Mouse (Mus musculus): Measurements from ENCODE around the gene Uckl1. TPM values are rescaled to one million over a fixed set of nuclear protein-coding genes. Genes with fewer than 3 reads are reported as not detected.
A peak's percentile ranks its signal among the peaks of the same experiment; 100 is the strongest.

The Uckl1 gene
- polyA plus RNA-seq, 1 experiment from 2014 or later: 33.9 TPM

- no peak overlapping the region for H3K27ac ChIP-seq
- WGBS (ENCODE audit: missing documents): 90% methylated on average over 4 of the region's 4 CpGs
- no peak overlapping the region for H3K4me3 ChIP-seq (ENCODE audit: inconsistent target)
- H3K36me3 ChIP-seq (ENCODE audit: inconsistent target): no peaks in the 10 kb centered on the region
- no peaks in the 10 kb centered on the region for H3K79me2 ChIP-seq (ENCODE audit: inconsistent target)
Measured at GRCm38 (mm10) chr2:181594946-181595696, 10.4 kb upstream of the Uckl1 start.

GRCm38 (mm10) chr2:181593937-181594336 lies 9.2 kb upstream of the Uckl1 start:
- Histone ChIP-seq H3K4me3 (ENCODE audit: inconsistent target) (no peak overlapping the region), H3K27ac (no peak overlapping the region), H3K36me3 (ENCODE audit: inconsistent target) (peaks cover 2% of the 10 kb centered on the region; the same call in 1 of the 2 replicates)

GRCm38 (mm10) chr2:181593042-181593421 lies 8.3 kb upstream of the Uckl1 start:
- WGBS (ENCODE audit: missing documents): 14% methylated on average over 6 of the region's 6 CpGs
- Histone ChIP-seq H3K4me3 (ENCODE audit: inconsistent target) (peak overlapping the region; percentile 35), H3K79me2 (ENCODE audit: inconsistent target) (no peaks in the 10 kb centered on the region), H3K36me3 (ENCODE audit: inconsistent target) (peaks cover 8% of the 10 kb centered on the region; the same call in 1 of the 2 replicates), H3K27ac (no peak overlapping the region)

More at GRCm38 (mm10) chr2:181593937-181594336, 9.2 kb upstream of the Uckl1 start:
- no peaks in the 10 kb centered on the region for H3K79me2 ChIP-seq (ENCODE audit: inconsistent target)

GRCm38 (mm10) chr2:181592231-181593041 lies 7.7 kb upstream of the Uckl1 start, which contains the start of gene Zfp512b:
Gene Zfp512b, minus strand, starts transcription at chr2:181592803.
- 1% methylated on average over 95 of the region's 97 CpGs for WGBS (ENCODE audit: missing documents)
- Histone ChIP-seq H3K4me3 (ENCODE audit: inconsistent target) (peak within 1 kb of the TSS; percentile 45), H3K79me2 (ENCODE audit: inconsistent target) (no peaks in the 10 kb centered on the region), H3K27ac (no peak within 1 kb of the TSS), H3K36me3 (ENCODE audit: inconsistent target) (peaks cover 14% of the 10 kb centered on the region; the same call in 1 of the 2 replicates)

- no peaks in the 10 kb centered on the region for H3K79me2 ChIP-seq (ENCODE audit: inconsistent target)
- 25% methylated on average over 5 of the region's 5 CpGs for WGBS (ENCODE audit: missing documents)
- H3K36me3 ChIP-seq (ENCODE audit: inconsistent target): peaks cover 20% of the 10 kb centered on the region
Measured at GRCm38 (mm10) chr2:181591528-181592085, 6.9 kb upstream of the Uckl1 start, which contains the start of gene Prpf6. Gene Prpf6, plus strand, starts transcription at chr2:181591868.

GRCm38 (mm10) chr2:181590471-181590870 lies 5.8 kb upstream of the Uckl1 start:
- 86% methylated on average over 5 of the region's 5 CpGs for WGBS (ENCODE audit: missing documents)
- Histone ChIP-seq H3K36me3 (ENCODE audit: inconsistent target) (peaks cover 30% of the 10 kb centered on the region), H3K79me2 (ENCODE audit: inconsistent target) (no peaks in the 10 kb centered on the region), H3K4me3 (ENCODE audit: inconsistent target) (no peak overlapping the region), H3K27ac (no peak overlapping the region)

More at GRCm38 (mm10) chr2:181591528-181592085, 6.9 kb upstream of the Uckl1 start, which contains the start of gene Prpf6:
- H3K27ac ChIP-seq: no peak within 1 kb of the TSS
- H3K4me3 ChIP-seq (ENCODE audit: inconsistent target): peak within 1 kb of the TSS; percentile 45

- Histone ChIP-seq H3K36me3 (ENCODE audit: inconsistent target) (peaks cover 34% of the 10 kb centered on the region), H3K79me2 (ENCODE audit: inconsistent target) (no peaks in the 10 kb centered on the region), H3K4me3 (ENCODE audit: inconsistent target) (no peak overlapping the region), H3K27ac (no peak overlapping the region)
- WGBS (ENCODE audit: missing documents): 94% methylated on average over 8 of the region's 9 CpGs
Measured at GRCm38 (mm10) chr2:181589732-181590105, 5.0 kb upstream of the Uckl1 start.

- 96% methylated on average over 10 of the region's 10 CpGs for WGBS (ENCODE audit: missing documents)
- H3K4me3 ChIP-seq (ENCODE audit: inconsistent target): no peak overlapping the region
- peaks cover 34% of the 10 kb centered on the region for H3K36me3 ChIP-seq (ENCODE audit: inconsistent target)
- H3K27ac ChIP-seq: no peak overlapping the region
- H3K79me2 ChIP-seq (ENCODE audit: inconsistent target): no peaks in the 10 kb centered on the region
Measured at GRCm38 (mm10) chr2:181589011-181589731, 4.5 kb upstream of the Uckl1 start.

GRCm38 (mm10) chr2:181588229-181588780 lies 3.6 kb upstream of the Uckl1 start:
- 87% methylated on average over 11 of the region's 11 CpGs for WGBS (ENCODE audit: missing documents)
- H3K36me3 ChIP-seq (ENCODE audit: inconsistent target): peaks cover 34% of the 10 kb centered on the region
- no peak overlapping the region for H3K4me3 ChIP-seq (ENCODE audit: inconsistent target)
- H3K79me2 ChIP-seq (ENCODE audit: inconsistent target): no peaks in the 10 kb centered on the region
- no peak overlapping the region for H3K27ac ChIP-seq

GRCm38 (mm10) chr2:181587796-181588195 lies 3.1 kb upstream of the Uckl1 start:
- 92% methylated on average over 6 of the region's 6 CpGs for WGBS (ENCODE audit: missing documents)
- Histone ChIP-seq H3K4me3 (ENCODE audit: inconsistent target) (no peak overlapping the region), H3K79me2 (ENCODE audit: inconsistent target) (no peaks in the 10 kb centered on the region), H3K27ac (no peak overlapping the region), H3K36me3 (ENCODE audit: inconsistent target) (peaks cover 34% of the 10 kb centered on the region)

GRCm38 (mm10) chr2:181586124-181586523 lies 1.4 kb upstream of the Uckl1 start:
- Histone ChIP-seq H3K36me3 (ENCODE audit: inconsistent target) (peaks cover 34% of the 10 kb centered on the region), H3K79me2 (ENCODE audit: inconsistent target) (no peaks in the 10 kb centered on the region), H3K4me3 (ENCODE audit: inconsistent target) (no peak overlapping the region), H3K27ac (no peak overlapping the region)
- 93% methylated on average over 3 of the region's 3 CpGs for WGBS (ENCODE audit: missing documents)

- H3K27ac ChIP-seq: no peak overlapping the region
- H3K79me2 ChIP-seq (ENCODE audit: inconsistent target): peaks cover 5% of the 10 kb centered on the region
- H3K36me3 ChIP-seq (ENCODE audit: inconsistent target): peaks cover 34% of the 10 kb centered on the region
- no peak overlapping the region for H3K4me3 ChIP-seq (ENCODE audit: inconsistent target)
- WGBS (ENCODE audit: missing documents): 87% methylated on average over 5 of the region's 5 CpGs
Measured at GRCm38 (mm10) chr2:181585506-181585905, 814 bp upstream of the Uckl1 start.

- Histone ChIP-seq H3K36me3 (ENCODE audit: inconsistent target) (peaks cover 30% of the 10 kb centered on the region), H3K27ac (no peak overlapping the region), H3K79me2 (ENCODE audit: inconsistent target) (peaks cover 23% of the 10 kb centered on the region), H3K4me3 (ENCODE audit: inconsistent target) (no peak overlapping the region)
- 96% methylated on average over 3 of the region's 3 CpGs for WGBS (ENCODE audit: missing documents)
Measured at GRCm38 (mm10) chr2:181583460-181584257, 1.0 kb downstream of the Uckl1 start.
